Mouse (Mus musculus) liver, embryonic 18 days (tissue): ENCODE data around the gene Lmbrd2. TPM values are rescaled to one million over a fixed set of nuclear protein-coding genes. Genes with fewer than 3 reads are reported as not detected.

ENCODE experiments used
- polyA plus RNA-seq: library from polyadenylated mRNA; depleted of rRNA; stranded (reverse); fragments of >200 nt; gene quantifications from 2 replicates; pipeline ENCODE4 v1.2.3, GENCODE M21; 2012; rRNA removed

Gene Lmbrd2
- 3.7 and 4.0 TPM in 2 replicates for polyA plus RNA-seq

DNA sequence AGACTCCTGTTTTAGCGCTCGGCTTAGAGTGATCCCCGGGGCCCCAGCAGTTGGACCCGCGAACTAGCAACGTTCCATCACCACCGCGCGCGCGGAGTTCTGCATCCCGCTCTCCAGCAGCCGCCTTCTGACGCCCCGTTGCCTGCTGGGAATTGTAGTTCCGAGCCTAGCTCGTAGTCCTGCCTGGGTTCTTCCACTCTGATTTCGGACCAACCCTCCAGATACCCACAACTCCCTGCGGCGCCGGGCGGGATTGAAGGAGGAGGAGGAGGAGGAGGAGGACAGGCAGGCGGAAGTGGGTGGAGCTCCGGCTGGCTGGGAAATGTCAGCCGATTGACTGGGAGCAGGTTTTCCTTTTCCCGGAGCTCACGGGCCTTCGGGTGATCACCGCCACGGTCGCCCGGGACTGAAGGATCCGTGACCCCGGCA, at the start of gene Lmbrd2:
Lmbrd2 (plus strand) TSS at position 299 of the 429 bp plus-strand sequence.

DNA sequence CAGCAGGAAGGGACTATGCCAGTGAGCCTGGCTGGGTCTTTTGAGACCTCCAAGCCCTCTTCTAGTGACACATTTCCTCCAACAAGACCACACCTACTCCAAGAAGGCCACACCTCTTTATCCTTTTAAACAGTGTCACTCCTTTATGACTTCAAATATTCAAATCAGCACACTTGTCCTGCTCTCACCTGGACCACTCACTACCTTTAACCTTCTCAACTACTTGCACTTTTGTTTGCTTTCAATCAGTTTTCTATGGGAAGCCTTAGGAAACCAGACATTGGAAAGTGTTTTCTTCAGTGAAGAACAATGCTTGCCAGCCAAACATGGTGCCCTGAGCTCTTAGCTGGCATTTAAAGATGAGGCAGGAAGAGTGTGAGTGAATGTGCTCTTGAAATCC, 15.0 kb downstream of the Lmbrd2 start, which contains the start of gene Skp2:
Skp2 (minus strand) TSS at position 101 of the 400 bp plus-strand sequence.

Other genes with a start within 250 kb of the Lmbrd2 start
- 0.25 and 0.27 TPM in 2 replicates for gene Ranbp3l, start 172.6 kb upstream of the Lmbrd2 start, polyA plus RNA-seq
- 57.5 and 58.7 TPM in 2 replicates for gene Nadk2, start 69.3 kb upstream of the Lmbrd2 start, polyA plus RNA-seq
- 2.9 and 3.0 TPM in 2 replicates for gene Skp2, start 14.9 kb downstream of the Lmbrd2 start, polyA plus RNA-seq
- gene Ugt3a1, start 136.3 kb downstream of the Lmbrd2 start, polyA plus RNA-seq = 0.36 and 0.54 TPM in 2 replicates
- gene Ugt3a2, start 195.0 kb downstream of the Lmbrd2 start, polyA plus RNA-seq = 2.7 and 5.7 TPM in 2 replicates